In the genomic region with DNA sequence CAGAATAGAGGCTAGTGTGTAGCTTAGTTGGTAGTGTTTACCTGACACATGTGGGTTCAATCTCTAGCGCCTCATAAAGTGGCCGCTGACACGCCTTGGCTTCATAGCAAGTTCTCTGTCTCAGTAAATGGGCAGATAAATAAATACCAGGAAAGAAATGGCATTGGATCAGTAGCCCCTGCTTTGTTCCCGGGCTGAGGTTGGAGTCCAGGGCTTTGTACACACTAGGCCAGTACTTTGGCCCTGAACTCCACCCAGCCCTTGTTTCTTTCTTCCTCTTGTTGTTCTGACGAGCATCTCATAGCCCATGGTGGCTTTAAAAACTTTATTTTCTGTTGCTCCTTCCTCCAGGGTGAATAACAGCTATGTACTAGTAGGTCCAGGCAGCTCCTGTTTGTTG, we compare ENCODE assay signal across 16 mouse cellular contexts.
"Had no signal": no experiment of that assay in that cellular context is flagged by ENCODE, and none has a peak within 500 bp of the region (broad histone marks: within the 10 kb centered on the region; RNA-seq: fewer than 3 reads in every experiment).

No protein-coding gene starts in this region.

- H3K4me3 ChIP-seq: layer of hippocampus, adult 2 months; liver, embryonic 13.5 days; megakaryocyte, embryonic 14.5 days; midbrain, embryonic 12.5 days had no signal

- H3K27ac ChIP-seq: hindbrain, embryonic 14.5 days; layer of hippocampus, adult 2 months; liver, embryonic 13.5 days; macrophage; midbrain, embryonic 12.5 days had no signal

- DNase-seq: kidney, adult 11 months; kidney, postnatal 10 days; kidney, postnatal 4 days; left cerebral cortex, postnatal 4 days; liver, embryonic 13.5 days; lung, adult 2 months; lung, postnatal 10 days; right cerebral cortex, adult 18-20 months; right cerebral cortex, postnatal 25 days; thymus, adult 2 months; thymus, postnatal 25 days had no signal

- H3K27me3 ChIP-seq: liver, embryonic 13.5 days; megakaryocyte, embryonic 14.5 days; midbrain, embryonic 12.5 days had no signal

- H3K9ac ChIP-seq: hindbrain, embryonic 14.5 days; liver, embryonic 13.5 days; midbrain, embryonic 12.5 days had no signal

- H3K4me2 ChIP-seq: hindbrain, embryonic 14.5 days; liver, embryonic 13.5 days; midbrain, embryonic 12.5 days had no signal

- H3K9me3 ChIP-seq: liver, embryonic 13.5 days; megakaryocyte, embryonic 14.5 days; midbrain, embryonic 12.5 days had no signal
